Mouse (Mus musculus) limb, embryonic 11.5 days (tissue): Measurements from ENCODE around the gene Cfap206. TPM values are rescaled to one million over a fixed set of nuclear protein-coding genes. Genes with fewer than 3 reads are reported as not detected.
"Not testable (repeated sequence)": the region's sequence is repeated elsewhere in the genome, so short reads cannot be mapped to it uniquely, and the experiment has no call there.

Experiments
- ATAC-seq: fragments of 200-750 bp; cut with Nextera tagmentation; 2 replicates; pipeline ENCODE4 v1.8.0; 2017; ENCODE audit warnings: low read depth; ENCODE audit not compliant: insufficient number of reproducible peaks, low FRiP score, low TSS enrichment
- DNase-seq: peaks from one replicate; pipeline ENCODE4 v3.0.0-alpha.2; 2015; ENCODE audit warnings: low spot score
- H3K27ac ChIP-seq: fragments of 300-500 bp; sonication (generic); replicated peaks from 2 replicates; pipeline ENCODE4 v1.5.1; 2014; ENCODE audit warnings: low read depth, mild to moderate bottlenecking, low read length
- H3K27me3 ChIP-seq: fragments of 300-500 bp; sonication (generic); 2 replicates; pipeline ENCODE4 v1.6.1; 2014; ENCODE audit warnings: mild to moderate bottlenecking, low read length, mixed read lengths; ENCODE audit not compliant: control insufficient read depth, insufficient read depth
- H3K36me3 ChIP-seq: fragments of 300-500 bp; sonication (generic); 2 replicates; pipeline ENCODE4 v1.6.1; 2014; ENCODE audit warnings: mild to moderate bottlenecking, low read length, moderate library complexity, mixed read lengths; ENCODE audit not compliant: control insufficient read depth, insufficient read depth
- H3K4me1 ChIP-seq: fragments of 300-500 bp; sonication (generic); 2 replicates; pipeline ENCODE4 v1.6.1; 2014; ENCODE audit warnings: low read length, mixed read lengths; ENCODE audit not compliant: control insufficient read depth, insufficient read depth
- H3K4me2 ChIP-seq: fragments of 300-500 bp; sonication (generic); 2 replicates; pipeline ENCODE4 v1.6.1; 2014; ENCODE audit warnings: low read depth, mild to moderate bottlenecking, moderate library complexity; ENCODE audit not compliant: severe bottlenecking
- H3K4me3 ChIP-seq: fragments of 300-500 bp; sonication (generic); 2 replicates; pipeline ENCODE4 v1.5.1; 2014; ENCODE audit warnings: low read depth, low read length
- H3K9ac ChIP-seq: fragments of 300-500 bp; sonication (generic); 2 replicates; pipeline ENCODE4 v1.6.1; 2014; ENCODE audit warnings: mild to moderate bottlenecking, low read length
- H3K9me3 ChIP-seq: fragments of 300-500 bp; sonication (generic); 2 replicates; pipeline ENCODE4 v1.6.1; 2016; ENCODE audit warnings: low read length; ENCODE audit not compliant: control insufficient read depth
- WGBS: fragments of 180-500 bp; shearing (Covaris S2); extraction: QIAGEN DNeasy Blood & Tissue Kit; methylation state at CpG from one replicate; pipeline ENCODE4 v1.1.7; 2014; 5-methylcytosine and 5-hydroxymethylcytosine counted together
- polyA plus RNA-seq: library from polyadenylated mRNA; unstranded; fragments of >200 nt; fragmentation: Nextera tagmentation; extraction: Ambion mirVana; gene quantifications from 2 replicates; pipeline ENCODE4 v1.2.1, GENCODE M21; 2014

The Cfap206 gene
- polyA plus RNA-seq, result 0.18 and 0.23 TPM in 2 replicates

DNA sequence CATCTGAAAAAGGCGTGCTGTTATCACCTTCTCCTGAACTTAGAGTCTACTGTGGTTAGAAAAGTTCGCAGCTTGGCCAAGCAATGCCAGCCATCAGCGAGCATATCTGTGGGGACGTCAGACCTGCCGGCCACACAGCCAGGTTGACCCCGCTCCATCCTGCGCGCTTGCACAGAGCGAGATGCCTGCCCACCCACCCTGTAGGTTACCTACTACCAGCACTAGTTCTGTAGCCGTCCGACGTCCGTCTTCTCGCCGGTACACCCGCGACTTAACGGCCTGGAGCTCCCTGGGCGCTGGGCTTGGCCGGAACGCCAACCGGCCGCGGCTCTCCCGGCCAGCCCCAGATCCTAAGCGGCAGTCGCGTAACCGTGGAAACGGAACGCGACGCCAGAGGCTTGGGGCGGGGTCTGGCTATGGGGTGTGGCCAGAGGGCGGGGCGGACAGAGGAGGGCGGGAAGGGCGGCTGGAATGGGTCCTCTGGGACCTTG, at the start of gene Cfap206:
Gene Cfap206, minus strand, starts transcription at position 356 of the 491 bp plus-strand sequence.
- H3K9me3 ChIP-seq, result no peaks in the 10 kb centered on the region
- H3K36me3 ChIP-seq, result no peaks in the 10 kb centered on the region
- peak within 1 kb of the TSS; percentile 84 for H3K4me2 ChIP-seq
- H3K4me1 ChIP-seq, result peaks cover 2% of the 10 kb centered on the region; the same call in 1 of the 2 replicates
- peak within 1 kb of the TSS; percentile 52 for H3K4me3 ChIP-seq
- peak; percentile 86 for DNase-seq
- under 1% methylated on average over 38 of the region's 38 CpGs for WGBS
- H3K27me3 ChIP-seq, result no peaks in the 10 kb centered on the region
- no peak within 1 kb of the TSS for H3K27ac ChIP-seq
- H3K9ac ChIP-seq, result peak within 1 kb of the TSS; percentile 34
- ATAC-seq, result peak; percentile 92

DNA sequence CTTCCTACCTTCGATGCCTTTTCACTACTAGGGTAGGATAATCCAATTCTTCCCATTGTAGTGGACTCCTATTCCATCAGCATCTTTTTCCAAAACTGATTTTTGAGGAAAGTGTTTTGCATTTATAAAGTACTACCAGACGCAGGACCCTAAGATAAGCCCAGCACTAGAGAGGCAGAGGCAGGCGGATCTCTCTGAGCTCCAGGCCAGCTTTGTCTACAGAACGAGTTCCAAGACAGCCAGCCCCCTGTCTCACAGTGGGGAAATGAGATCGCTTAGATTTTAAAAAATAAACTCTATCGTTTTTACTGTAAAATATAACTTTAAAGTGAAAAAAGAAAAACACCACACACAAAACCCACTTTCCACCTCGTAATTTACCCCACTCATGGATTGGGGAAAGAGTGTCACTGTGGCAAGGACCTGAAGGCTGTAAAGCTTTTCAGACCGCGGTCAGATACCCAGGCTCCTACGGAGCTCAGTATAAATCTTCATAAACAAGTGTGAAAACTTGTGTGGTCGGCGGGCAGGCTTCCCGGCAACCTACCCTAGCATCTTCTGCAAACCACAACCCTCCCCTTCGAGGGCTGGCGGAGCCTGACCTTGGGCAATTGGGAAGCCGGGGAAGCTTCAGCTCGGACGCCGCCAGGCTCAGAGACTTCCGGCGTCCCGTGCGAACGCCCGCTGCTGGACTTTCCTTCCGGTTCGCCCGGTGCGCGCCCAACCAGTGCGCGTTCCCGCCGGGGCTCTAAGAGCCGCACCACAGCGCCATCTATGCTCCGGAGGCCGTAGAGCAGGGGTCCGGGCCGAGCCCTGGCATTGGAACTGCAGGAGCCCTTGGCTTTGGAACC, 47.9 kb upstream of the Cfap206 start, which contains the start of gene Smim8:
Gene Smim8, minus strand, starts transcription at position 747 of the 851 bp plus-strand sequence.
- WGBS, result 6% methylated on average over 40 of the region's 40 CpGs
- H3K4me3 ChIP-seq, result peak within 1 kb of the TSS; percentile 61
- no peaks in the 10 kb centered on the region for H3K36me3 ChIP-seq
- peak; percentile 90; the same call in 1 of the 2 replicates for ATAC-seq
- H3K4me1 ChIP-seq, result no peaks in the 10 kb centered on the region
- H3K9me3 ChIP-seq, result no peaks in the 10 kb centered on the region
- H3K27ac ChIP-seq, result no peak within 1 kb of the TSS; the same call in 1 of the 2 replicates
- H3K4me2 ChIP-seq, result peak within 1 kb of the TSS; percentile 33
- peak within 1 kb of the TSS; percentile 66 for H3K9ac ChIP-seq
- H3K27me3 ChIP-seq, result no peaks in the 10 kb centered on the region
- peak; percentile 98 for DNase-seq

- no peak overlapping the region for H3K9ac ChIP-seq
- no peaks in the 10 kb centered on the region for H3K36me3 ChIP-seq
- no peaks in the 10 kb centered on the region for H3K9me3 ChIP-seq
- WGBS, result 7% methylated on average over 8 of the region's 8 CpGs
- H3K4me2 ChIP-seq, result no peak overlapping the region
- no peaks in the 10 kb centered on the region for H3K27me3 ChIP-seq
- DNase-seq (peak; percentile 65), ATAC-seq (peak; percentile 54; the same call in 1 of the 2 replicates)
- no peak overlapping the region for H3K4me3 ChIP-seq
- no peak overlapping the region for H3K27ac ChIP-seq
- H3K4me1 ChIP-seq, result no peaks in the 10 kb centered on the region
Observed at GRCm38 (mm10) chr4:34771652-34772371, 41.8 kb upstream of the Cfap206 start.

GRCm38 (mm10) chr4:34756163-34756562, 26.2 kb upstream of the Cfap206 start, which contains the start of gene Gm136:
TSS of gene Gm136 (minus strand) at chr4:34756263.
- Histone ChIP-seq H3K9me3 (no peaks in the 10 kb centered on the region), H3K4me2 (no peak within 1 kb of the TSS), H3K9ac (no peak within 1 kb of the TSS), H3K36me3 (no peaks in the 10 kb centered on the region), H3K4me3 (no peak within 1 kb of the TSS), H3K4me1 (no peaks in the 10 kb centered on the region), H3K27me3 (no peaks in the 10 kb centered on the region), H3K27ac (no peak within 1 kb of the TSS)
- DNase-seq, result no peak
- no peak for ATAC-seq
- WGBS, result 89% methylated on average over 1 of the region's 1 CpGs

GRCm38 (mm10) chr4:34749236-34749635, 19.2 kb upstream of the Cfap206 start:
- 59% methylated on average over 6 of the region's 6 CpGs for WGBS
- Histone ChIP-seq H3K9me3 (no peaks in the 10 kb centered on the region), H3K4me3 (no peak overlapping the region), H3K36me3 (no peaks in the 10 kb centered on the region), H3K27me3 (no peaks in the 10 kb centered on the region), H3K4me1 (no peaks in the 10 kb centered on the region), H3K4me2 (no peak overlapping the region), H3K9ac (no peak overlapping the region), H3K27ac (no peak overlapping the region)
- DNase-seq (no peak), ATAC-seq (no peak)

DNA sequence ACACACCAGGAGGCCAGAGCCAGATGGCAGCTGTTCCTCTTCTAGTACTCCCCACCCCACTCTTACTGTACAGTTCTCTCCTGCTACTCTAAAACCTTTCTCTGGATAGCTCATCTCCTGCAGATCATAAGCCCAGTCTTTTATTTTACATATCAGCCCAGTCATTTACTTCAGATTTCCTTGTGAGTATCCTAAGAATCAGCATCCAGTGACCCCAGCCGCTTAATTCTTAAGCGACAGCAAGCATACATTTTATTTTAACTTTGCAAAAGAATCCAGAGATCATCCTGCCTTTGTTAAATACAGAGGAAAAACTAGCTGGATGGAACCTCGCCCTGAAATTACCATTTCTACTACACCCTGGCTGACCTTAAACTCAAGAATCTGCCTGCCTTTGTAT, 4.5 kb upstream of the Cfap206 start:
- H3K4me2 ChIP-seq, result no peak overlapping the region
- no peaks in the 10 kb centered on the region for H3K36me3 ChIP-seq
- no peak overlapping the region for H3K4me3 ChIP-seq
- ATAC-seq (no peak), DNase-seq (no peak)
- no peak overlapping the region for H3K27ac ChIP-seq
- no peaks in the 10 kb centered on the region for H3K9me3 ChIP-seq
- peaks cover 2% of the 10 kb centered on the region; the same call in 1 of the 2 replicates for H3K4me1 ChIP-seq
- H3K27me3 ChIP-seq, result no peaks in the 10 kb centered on the region
- H3K9ac ChIP-seq, result no peak overlapping the region
- 73% methylated on average over 3 of the region's 3 CpGs for WGBS

- not testable (repeated sequence) for H3K9ac ChIP-seq, H3K27me3 ChIP-seq, ATAC-seq, H3K4me1 ChIP-seq, H3K4me3 ChIP-seq, H3K27ac ChIP-seq, DNase-seq, H3K4me2 ChIP-seq, H3K9me3 ChIP-seq, H3K36me3 ChIP-seq
- 32% methylated on average over 2 of the region's 2 CpGs for WGBS
Observed at GRCm38 (mm10) chr4:34733415-34733814, 3.4 kb upstream of the Cfap206 start.

DNA sequence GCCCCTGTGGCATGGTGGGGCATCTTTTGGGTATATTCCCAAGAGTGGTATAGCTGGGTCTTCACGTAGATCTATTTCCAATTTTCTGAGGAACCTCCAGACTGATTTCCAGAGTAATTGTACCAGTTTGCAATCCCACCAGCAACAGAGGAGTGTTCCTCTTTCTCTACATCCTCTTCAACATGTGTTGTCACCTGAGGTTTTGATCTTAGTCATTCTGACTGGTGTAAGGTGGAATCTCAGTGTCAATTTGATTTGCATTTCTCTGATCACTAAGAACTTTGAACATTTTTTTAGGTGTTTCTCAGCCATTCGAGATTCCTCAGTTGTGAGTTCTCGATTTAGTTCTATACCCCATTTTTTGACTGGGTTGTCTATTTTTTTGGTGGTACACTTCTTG, 4.3 kb downstream of the Cfap206 start:
- not testable (repeated sequence) for ATAC-seq, H3K4me2 ChIP-seq, DNase-seq, H3K4me3 ChIP-seq, H3K36me3 ChIP-seq, H3K27me3 ChIP-seq, H3K27ac ChIP-seq, H3K9ac ChIP-seq, H3K4me1 ChIP-seq, H3K9me3 ChIP-seq
- WGBS, result 90% methylated on average over 3 of the region's 3 CpGs
